Mouse (Mus musculus): ENCODE measurements around the gene Prm3. TPM values are rescaled to one million over a fixed set of nuclear protein-coding genes. Genes with fewer than 3 reads are reported as not detected.

Prm3 gene
- polyA plus RNA-seq, 1 experiment from 2014 or later = not detected

DNA sequence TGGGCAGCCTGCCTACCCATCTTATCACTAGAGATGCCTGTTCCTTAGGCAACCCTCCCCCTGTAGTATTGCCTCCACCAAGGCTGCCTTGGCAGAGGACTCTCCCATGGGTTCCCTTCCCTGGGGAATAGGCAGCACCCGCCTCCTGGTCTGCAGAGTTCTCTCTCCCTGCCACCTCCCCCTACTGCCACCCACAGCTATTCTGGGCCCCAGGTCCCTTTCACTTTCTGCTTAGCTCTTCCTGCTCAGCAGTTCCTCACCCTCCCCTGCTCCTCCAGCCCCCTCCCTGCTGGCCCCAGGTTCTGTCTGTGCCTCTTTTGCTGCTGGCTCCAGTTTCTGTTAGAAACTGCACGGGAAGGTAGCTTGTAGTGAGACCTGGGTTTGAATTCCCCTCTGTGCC, 21.1 kb downstream of the Prm3 start:
- no peaks in the 10 kb centered on the region for H3K36me3 ChIP-seq (ENCODE audit: control insufficient read depth, insufficient read depth)
- H3K4me1 ChIP-seq (ENCODE audit: control insufficient read depth, insufficient read depth, low read length) = peaks cover 14% of the 10 kb centered on the region
- 40% methylated on average over 2 of the region's 2 CpGs for WGBS
- peak overlapping the region; percentile 36; the same call in 1 of the 2 replicates for H3K27ac ChIP-seq (ENCODE audit: low read length)
- no peaks in the 10 kb centered on the region for H3K9me3 ChIP-seq (replicated peaks; ENCODE audit: control insufficient read depth, low read length)
- H3K27me3 ChIP-seq (ENCODE audit: control insufficient read depth, insufficient read depth, low read length) = peaks cover 2% of the 10 kb centered on the region; the same call in 1 of the 2 replicates
- ATAC-seq (replicated peaks; ENCODE audit: extremely low read depth, insufficient read depth, low FRiP score) = 0 out of 2 replicates have a peak, but pooled peaks have one; percentile 17
- H3K4me2 ChIP-seq (ENCODE audit: low read depth, low read length) = no peak overlapping the region
- H3K9ac ChIP-seq (ENCODE audit: low read length) = no peak overlapping the region
- no peak overlapping the region for H3K4me3 ChIP-seq (ENCODE audit: low read length)

DNA sequence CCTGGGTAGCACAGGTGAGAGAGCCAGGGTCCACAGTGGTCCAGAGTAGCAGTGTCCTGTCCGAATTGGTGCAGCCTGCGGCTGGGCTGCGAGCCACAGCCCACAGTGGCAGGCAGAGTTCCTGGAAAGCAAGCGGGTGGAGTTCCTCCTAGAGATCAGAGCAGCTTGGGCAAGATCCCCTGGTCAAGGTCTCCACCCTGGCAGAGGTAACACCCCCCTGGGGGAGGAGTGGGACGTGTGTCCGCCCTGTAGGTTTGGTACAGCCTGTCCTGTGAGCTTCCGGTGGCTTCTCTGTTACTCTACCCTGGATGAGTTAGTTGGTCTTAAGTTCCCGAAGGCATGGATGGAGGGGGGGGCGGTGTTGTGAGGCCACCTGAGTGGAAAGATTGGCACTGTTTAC, 21.9 kb downstream of the Prm3 start:
- Histone ChIP-seq H3K9ac (ENCODE audit: low read length) (no peak overlapping the region), H3K27ac (ENCODE audit: low read length) (no peak overlapping the region), H3K4me3 (ENCODE audit: low read length) (no peak overlapping the region), H3K4me2 (ENCODE audit: low read depth, low read length) (no peak overlapping the region), H3K36me3 (ENCODE audit: control insufficient read depth, insufficient read depth) (no peaks in the 10 kb centered on the region), H3K4me1 (ENCODE audit: control insufficient read depth, insufficient read depth, low read length) (peaks cover 14% of the 10 kb centered on the region), H3K9me3 (replicated peaks; ENCODE audit: control insufficient read depth, low read length) (no peaks in the 10 kb centered on the region), H3K27me3 (ENCODE audit: control insufficient read depth, insufficient read depth, low read length) (peaks cover 2% of the 10 kb centered on the region; the same call in 1 of the 2 replicates)
- WGBS = 54% methylated on average over 9 of the region's 9 CpGs
- no peak for ATAC-seq (replicated peaks; ENCODE audit: extremely low read depth, insufficient read depth, low FRiP score)

- Histone ChIP-seq H3K4me3 (ENCODE audit: low read length) (no peak overlapping the region), H3K27me3 (ENCODE audit: control insufficient read depth, insufficient read depth, low read length) (peaks cover 2% of the 10 kb centered on the region; the same call in 1 of the 2 replicates), H3K4me2 (ENCODE audit: low read depth, low read length) (no peak overlapping the region), H3K36me3 (ENCODE audit: control insufficient read depth, insufficient read depth) (no peaks in the 10 kb centered on the region), H3K4me1 (ENCODE audit: control insufficient read depth, insufficient read depth, low read length) (peaks cover 14% of the 10 kb centered on the region), H3K9me3 (replicated peaks; ENCODE audit: control insufficient read depth, low read length) (no peaks in the 10 kb centered on the region), H3K27ac (ENCODE audit: low read length) (no peak overlapping the region), H3K9ac (ENCODE audit: low read length) (no peak overlapping the region)
- ATAC-seq (replicated peaks; ENCODE audit: extremely low read depth, insufficient read depth, low FRiP score) = no peak
- 34% methylated on average over 4 of the region's 4 CpGs for WGBS
These were observed 23.6 kb downstream of the Prm3 start for GRCm38 (mm10) chr16:10767158-10767557.

DNA sequence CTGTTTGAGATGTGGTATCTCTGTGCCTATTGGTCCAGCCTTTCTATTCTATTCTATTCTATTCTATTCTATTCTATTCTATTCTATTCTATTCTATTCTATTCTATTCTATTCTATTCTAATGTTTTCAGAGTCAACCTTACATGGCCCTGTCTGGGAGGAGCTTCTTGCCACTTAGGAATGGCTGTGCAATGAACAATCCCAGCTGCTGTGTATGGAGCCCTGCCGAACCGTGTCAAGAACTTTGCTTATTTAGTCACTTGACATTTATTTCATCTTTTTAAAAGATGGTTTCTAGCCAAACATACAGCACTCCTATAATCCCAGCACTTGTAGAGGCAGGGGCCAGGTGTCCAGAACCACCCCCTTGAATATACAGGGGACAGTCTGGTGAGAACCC, 26.4 kb downstream of the Prm3 start:
- H3K27ac ChIP-seq (ENCODE audit: low read length) = no peak overlapping the region
- no peak for ATAC-seq (replicated peaks; ENCODE audit: extremely low read depth, insufficient read depth, low FRiP score)
- H3K9me3 ChIP-seq (replicated peaks; ENCODE audit: control insufficient read depth, low read length) = no peaks in the 10 kb centered on the region
- WGBS = 46% methylated on average over 2 of the region's 2 CpGs
- no peak overlapping the region for H3K4me2 ChIP-seq (ENCODE audit: low read depth, low read length)
- H3K4me1 ChIP-seq (ENCODE audit: control insufficient read depth, insufficient read depth, low read length) = peaks cover 4% of the 10 kb centered on the region
- H3K4me3 ChIP-seq (ENCODE audit: low read length) = no peak overlapping the region
- H3K9ac ChIP-seq (ENCODE audit: low read length) = no peak overlapping the region
- peaks cover 1% of the 10 kb centered on the region; the same call in 1 of the 2 replicates for H3K27me3 ChIP-seq (ENCODE audit: control insufficient read depth, insufficient read depth, low read length)
- no peaks in the 10 kb centered on the region for H3K36me3 ChIP-seq (ENCODE audit: control insufficient read depth, insufficient read depth)

DNA sequence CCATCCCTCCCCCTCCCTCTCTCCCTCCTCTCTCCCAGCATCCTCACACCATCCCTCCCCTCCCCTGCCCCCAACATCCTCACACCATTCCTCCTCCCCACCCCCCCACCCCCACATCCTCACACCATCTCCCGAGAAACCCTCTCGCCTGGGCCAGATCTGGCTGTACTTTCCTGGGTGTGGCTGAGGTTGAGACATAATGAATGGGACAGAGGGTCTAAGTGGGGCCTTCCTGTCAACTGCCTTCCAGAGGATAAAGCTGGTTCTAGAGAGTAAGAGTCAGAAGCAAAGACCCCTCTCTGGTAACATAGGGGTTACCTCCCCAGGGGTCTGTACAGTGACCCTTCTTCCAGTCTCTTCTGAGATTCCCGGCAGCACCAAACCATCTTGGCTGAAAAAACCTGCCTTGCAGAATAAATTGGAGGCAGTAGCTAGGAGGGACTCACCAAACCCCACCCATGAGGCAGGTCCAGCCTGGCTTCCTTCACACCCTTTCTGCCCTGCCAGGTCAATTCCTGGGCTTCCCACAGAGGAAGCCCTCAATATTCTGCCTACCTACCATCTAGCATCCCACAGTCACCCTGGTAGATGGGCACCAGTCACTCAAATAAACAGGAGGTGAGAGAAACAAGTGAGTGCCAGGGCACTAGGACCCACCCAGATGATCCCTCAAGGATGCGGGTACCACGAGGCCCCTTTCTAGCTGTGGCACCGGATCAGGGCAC, 27.0 kb downstream of the Prm3 start:
- Histone ChIP-seq H3K36me3 (ENCODE audit: control insufficient read depth, insufficient read depth) (no peaks in the 10 kb centered on the region), H3K4me3 (ENCODE audit: low read length) (no peak overlapping the region), H3K9ac (ENCODE audit: low read length) (no peak overlapping the region), H3K4me1 (ENCODE audit: control insufficient read depth, insufficient read depth, low read length) (peaks cover 4% of the 10 kb centered on the region), H3K27me3 (ENCODE audit: control insufficient read depth, insufficient read depth, low read length) (no peaks in the 10 kb centered on the region), H3K4me2 (ENCODE audit: low read depth, low read length) (no peak overlapping the region), H3K9me3 (replicated peaks; ENCODE audit: control insufficient read depth, low read length) (no peaks in the 10 kb centered on the region), H3K27ac (ENCODE audit: low read length) (no peak overlapping the region)
- WGBS = 55% methylated on average over 6 of the region's 6 CpGs
- no peak for ATAC-seq (replicated peaks; ENCODE audit: extremely low read depth, insufficient read depth, low FRiP score)

DNA sequence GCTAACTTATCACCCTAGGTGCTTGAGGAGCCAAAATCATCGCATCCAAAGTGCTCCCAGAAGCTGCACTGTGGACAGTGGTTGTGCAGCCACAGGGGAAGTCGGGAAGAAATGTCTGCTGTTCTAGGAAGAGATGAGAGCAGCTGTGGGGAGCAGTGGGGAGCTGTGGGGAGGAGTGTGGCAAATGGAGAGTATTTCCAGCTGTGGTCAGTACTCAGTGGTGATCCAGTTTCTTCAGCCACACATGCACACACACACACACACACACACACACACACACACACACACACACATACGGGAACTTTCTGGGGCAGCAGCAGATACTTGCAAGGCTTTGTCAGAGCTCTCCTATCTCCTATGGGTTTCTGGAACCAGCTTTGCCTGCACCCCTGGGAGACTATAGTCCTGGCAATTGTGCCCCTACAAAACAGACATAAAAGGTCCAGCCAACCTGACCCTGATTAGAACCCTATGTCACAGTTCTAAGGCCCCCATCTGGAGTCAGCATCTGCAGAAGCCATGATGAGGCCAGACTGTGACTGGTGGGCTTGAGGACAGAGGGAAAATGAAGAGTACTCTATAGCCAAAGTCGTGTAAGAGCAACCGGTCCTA, 28.0 kb downstream of the Prm3 start:
- H3K27me3 ChIP-seq (ENCODE audit: control insufficient read depth, insufficient read depth, low read length) = no peaks in the 10 kb centered on the region
- no peak overlapping the region for H3K4me2 ChIP-seq (ENCODE audit: low read depth, low read length)
- peaks cover 4% of the 10 kb centered on the region for H3K4me1 ChIP-seq (ENCODE audit: control insufficient read depth, insufficient read depth, low read length)
- no peak overlapping the region for H3K9ac ChIP-seq (ENCODE audit: low read length)
- no peak overlapping the region for H3K27ac ChIP-seq (ENCODE audit: low read length)
- 59% methylated on average over 5 of the region's 5 CpGs for WGBS
- no peak overlapping the region for H3K4me3 ChIP-seq (ENCODE audit: low read length)
- no peaks in the 10 kb centered on the region for H3K9me3 ChIP-seq (replicated peaks; ENCODE audit: control insufficient read depth, low read length)
- H3K36me3 ChIP-seq (ENCODE audit: control insufficient read depth, insufficient read depth) = no peaks in the 10 kb centered on the region
- ATAC-seq (replicated peaks; ENCODE audit: extremely low read depth, insufficient read depth, low FRiP score) = no peak

DNA sequence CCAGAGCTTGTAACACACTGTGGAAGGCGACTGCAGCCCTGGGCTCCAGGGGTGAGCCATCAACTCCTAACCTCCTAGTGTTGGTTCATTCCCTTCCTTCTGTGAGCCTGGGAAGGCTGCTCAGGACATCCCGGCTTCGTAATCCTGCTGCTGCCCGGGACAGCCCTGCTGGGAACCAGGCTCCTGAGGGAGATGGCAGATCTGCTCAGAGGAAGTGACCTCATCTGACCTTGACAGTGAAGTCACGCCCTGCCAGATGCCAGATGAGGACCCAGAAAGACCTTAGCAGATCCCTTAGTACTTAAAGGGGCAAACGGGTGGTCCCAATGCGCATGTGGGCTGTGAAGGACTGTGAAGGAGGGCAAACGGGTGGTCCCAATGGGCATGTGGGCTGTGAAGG, 29.5 kb downstream of the Prm3 start:
- no peaks in the 10 kb centered on the region for H3K9me3 ChIP-seq (replicated peaks; ENCODE audit: control insufficient read depth, low read length)
- no peak overlapping the region for H3K4me3 ChIP-seq (ENCODE audit: low read length)
- no peak for ATAC-seq (replicated peaks; ENCODE audit: extremely low read depth, insufficient read depth, low FRiP score)
- H3K27me3 ChIP-seq (ENCODE audit: control insufficient read depth, insufficient read depth, low read length) = no peaks in the 10 kb centered on the region
- WGBS = 56% methylated on average over 8 of the region's 8 CpGs
- H3K36me3 ChIP-seq (ENCODE audit: control insufficient read depth, insufficient read depth) = no peaks in the 10 kb centered on the region
- no peak overlapping the region for H3K27ac ChIP-seq (ENCODE audit: low read length)
- H3K4me2 ChIP-seq (ENCODE audit: low read depth, low read length) = no peak overlapping the region
- H3K4me1 ChIP-seq (ENCODE audit: control insufficient read depth, insufficient read depth, low read length) = peaks cover 4% of the 10 kb centered on the region
- H3K9ac ChIP-seq (ENCODE audit: low read length) = no peak overlapping the region

DNA sequence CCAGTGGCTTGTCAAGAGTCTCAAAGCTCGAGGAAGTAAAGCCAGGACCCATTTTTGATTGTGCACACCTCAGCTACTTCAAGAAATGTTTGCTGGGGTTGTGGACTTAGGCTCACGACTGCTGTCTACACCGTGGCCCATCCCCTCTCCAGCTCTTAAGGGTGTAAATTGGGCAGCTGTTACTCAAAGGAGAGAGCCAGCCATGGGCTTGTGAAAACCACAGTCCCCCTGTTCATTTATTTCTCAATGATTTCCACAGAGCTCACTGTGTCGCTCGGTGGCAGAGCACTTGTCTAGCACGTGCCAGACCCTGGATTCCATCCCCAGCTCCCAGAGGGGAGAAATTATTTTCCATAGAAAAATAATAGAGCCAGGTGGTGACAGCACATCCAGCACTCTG, 34.5 kb downstream of the Prm3 start:
- no peaks in the 10 kb centered on the region for H3K36me3 ChIP-seq (ENCODE audit: control insufficient read depth, insufficient read depth)
- no peak overlapping the region for H3K4me2 ChIP-seq (ENCODE audit: low read depth, low read length)
- H3K27me3 ChIP-seq (ENCODE audit: control insufficient read depth, insufficient read depth, low read length) = no peaks in the 10 kb centered on the region
- ATAC-seq (replicated peaks; ENCODE audit: extremely low read depth, insufficient read depth, low FRiP score) = no peak
- H3K9ac ChIP-seq (ENCODE audit: low read length) = no peak overlapping the region
- no peaks in the 10 kb centered on the region for H3K9me3 ChIP-seq (replicated peaks; ENCODE audit: control insufficient read depth, low read length)
- 61% methylated on average over 6 of the region's 6 CpGs for WGBS
- no peak overlapping the region for H3K4me3 ChIP-seq (ENCODE audit: low read length)
- no peak overlapping the region for H3K27ac ChIP-seq (ENCODE audit: low read length)
- H3K4me1 ChIP-seq (ENCODE audit: control insufficient read depth, insufficient read depth, low read length) = peaks cover 2% of the 10 kb centered on the region

DNA sequence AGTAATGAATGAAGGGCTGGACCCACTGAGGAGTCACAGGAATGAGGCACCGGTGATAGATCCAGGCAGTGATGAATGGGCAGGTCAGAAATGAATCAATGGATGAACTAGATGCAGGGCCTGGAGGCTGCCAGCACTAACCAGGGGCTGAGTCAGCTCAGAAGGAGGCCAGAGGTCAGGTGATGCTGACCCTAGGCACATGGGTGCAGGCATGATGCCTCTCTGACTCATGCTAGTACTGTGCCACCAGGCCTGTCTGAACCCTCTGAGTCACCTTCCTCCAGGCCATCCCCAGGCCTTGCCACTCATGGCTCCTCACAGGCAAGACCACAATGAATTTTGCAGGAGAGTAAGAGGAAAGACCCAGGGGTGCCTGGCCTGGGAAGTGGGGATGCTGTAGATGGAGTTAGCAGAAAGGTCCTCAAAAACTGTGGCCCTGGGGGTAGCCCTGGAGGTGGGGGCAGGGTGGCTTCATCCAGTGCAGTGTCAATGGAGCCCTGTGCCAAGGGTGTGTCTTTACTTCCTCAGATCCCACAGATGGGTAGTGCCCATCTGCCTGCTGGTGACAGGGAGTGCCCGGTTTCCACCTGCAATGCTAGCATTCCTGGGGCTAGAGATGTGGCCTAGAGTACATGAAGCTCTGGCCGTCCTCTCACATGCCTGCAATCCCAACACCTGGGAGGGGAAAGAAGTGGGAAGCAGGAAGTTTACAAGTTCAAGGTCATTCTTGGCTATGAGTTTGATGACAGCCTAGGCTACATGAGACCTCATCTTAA, 36.0 kb downstream of the Prm3 start:
- no peak overlapping the region for H3K27ac ChIP-seq (ENCODE audit: low read length)

More for the DNA sequence above, 36.0 kb downstream of the Prm3 start:
- H3K9me3 ChIP-seq (replicated peaks; ENCODE audit: control insufficient read depth, low read length) = no peaks in the 10 kb centered on the region
- no peak for ATAC-seq (replicated peaks; ENCODE audit: extremely low read depth, insufficient read depth, low FRiP score)
- no peak overlapping the region for H3K9ac ChIP-seq (ENCODE audit: low read length)
- 84% methylated on average over 3 of the region's 3 CpGs for WGBS
- no peaks in the 10 kb centered on the region for H3K36me3 ChIP-seq (ENCODE audit: control insufficient read depth, insufficient read depth)
- no peaks in the 10 kb centered on the region for H3K27me3 ChIP-seq (ENCODE audit: control insufficient read depth, insufficient read depth, low read length)
- H3K4me3 ChIP-seq (ENCODE audit: low read length) = no peak overlapping the region
- H3K4me1 ChIP-seq (ENCODE audit: control insufficient read depth, insufficient read depth, low read length) = peaks cover 5% of the 10 kb centered on the region
- no peak overlapping the region for H3K4me2 ChIP-seq (ENCODE audit: low read depth, low read length)

Measured in heart, embryonic 16.5 days (tissue).